Mouse (Mus musculus): ENCODE data around the gene Scap. TPM values are rescaled to one million over a fixed set of nuclear protein-coding genes. Genes with fewer than 3 reads are reported as not detected.
"Not testable (repeated sequence)": the region's sequence is repeated elsewhere in the genome, so short reads cannot be mapped to it uniquely, and the experiment has no call there.

Gene Scap
- total RNA-seq, 2 experiments from 2014 or later = 91.7 to 103 TPM

GRCm38 (mm10) chr9:110329655-110330054, 3.4 kb upstream of the Scap start:
- no peak for DNase-seq (ENCODE audit: low spot score in 2 of 2)

GRCm38 (mm10) chr9:110330341-110330740, 2.7 kb upstream of the Scap start:
- DNase-seq (ENCODE audit: low spot score in 2 of 2) = no peak

GRCm38 (mm10) chr9:110330913-110331312, 2.2 kb upstream of the Scap start:
- not testable (repeated sequence) for DNase-seq (ENCODE audit: low spot score in 2 of 2)

- no peak for DNase-seq (ENCODE audit: low spot score in 2 of 2)
Measured at GRCm38 (mm10) chr9:110333896-110334259, 790 bp downstream of the Scap start.

GRCm38 (mm10) chr9:110334849-110335248, 1.8 kb downstream of the Scap start:
- no peak for DNase-seq (ENCODE audit: low spot score in 2 of 2)

- DNase-seq (ENCODE audit: low spot score in 2 of 2) = no peak
Measured at GRCm38 (mm10) chr9:110340037-110340750, 7.1 kb downstream of the Scap start.

GRCm38 (mm10) chr9:110342008-110342407, 8.9 kb downstream of the Scap start:
- no peak for DNase-seq (ENCODE audit: low spot score in 2 of 2)

GRCm38 (mm10) chr9:110343805-110344204, 10.7 kb downstream of the Scap start:
- no peak for DNase-seq (ENCODE audit: low spot score in 2 of 2)

- no peak for DNase-seq (ENCODE audit: low spot score in 2 of 2)
Measured at GRCm38 (mm10) chr9:110345057-110345739, 12.1 kb downstream of the Scap start.

GRCm38 (mm10) chr9:110348899-110349298, 15.8 kb downstream of the Scap start:
- DNase-seq (ENCODE audit: low spot score in 2 of 2) = no peak

GRCm38 (mm10) chr9:110350188-110350587, 17.1 kb downstream of the Scap start:
- DNase-seq (ENCODE audit: low spot score in 2 of 2) = no peak

GRCm38 (mm10) chr9:110350612-110351011, 17.5 kb downstream of the Scap start:
- no peak for DNase-seq (ENCODE audit: low spot score in 2 of 2)

GRCm38 (mm10) chr9:110351350-110351749, 18.3 kb downstream of the Scap start:
- no peak for DNase-seq (ENCODE audit: low spot score in 2 of 2)

- DNase-seq (ENCODE audit: low spot score in 2 of 2) = no peak
Measured at GRCm38 (mm10) chr9:110351932-110352632, 19.0 kb downstream of the Scap start.

GRCm38 (mm10) chr9:110358341-110358740, 25.3 kb downstream of the Scap start:
- DNase-seq (ENCODE audit: low spot score in 2 of 2) = no peak

GRCm38 (mm10) chr9:110361299-110361698, 28.2 kb downstream of the Scap start:
- no peak for DNase-seq (ENCODE audit: low spot score in 2 of 2)

- DNase-seq (ENCODE audit: low spot score in 2 of 2) = no peak
Measured at GRCm38 (mm10) chr9:110362337-110362736, 29.2 kb downstream of the Scap start.

- DNase-seq (ENCODE audit: low spot score in 2 of 2) = no peak
Measured at GRCm38 (mm10) chr9:110366746-110367145, 33.7 kb downstream of the Scap start.

- no peak for DNase-seq (ENCODE audit: low spot score in 2 of 2)
Measured at GRCm38 (mm10) chr9:110369860-110370259, 36.8 kb downstream of the Scap start.

- no peak for DNase-seq (ENCODE audit: low spot score in 2 of 2)
Measured at GRCm38 (mm10) chr9:110373871-110374270, 40.8 kb downstream of the Scap start.

GRCm38 (mm10) chr9:110375668-110376067, 42.6 kb downstream of the Scap start:
- no peak for DNase-seq (ENCODE audit: low spot score in 2 of 2)

- not testable (repeated sequence) for DNase-seq (ENCODE audit: low spot score in 2 of 2)
Measured at GRCm38 (mm10) chr9:110377655-110378054, 44.6 kb downstream of the Scap start.
